Mouse (Mus musculus) ES-Bruce4 (cell line): ENCODE results near the gene Pla2g5.

Source experiments
- CTCF ChIP-seq: IDR thresholded peaks from one replicate; pipeline ENCODE4 v1.8.1; 2011; ENCODE audit warnings: low read depth, low read length
- EP300 ChIP-seq: IDR thresholded peaks from 2 replicates; pipeline ENCODE4 v1.6.1; 2011; ENCODE audit warnings: low read depth, low read length; ENCODE audit not compliant: insufficient read depth
- POLR2A ChIP-seq: IDR thresholded peaks from one replicate; pipeline ENCODE4 v1.8.1; 2011; ENCODE audit warnings: low read length; ENCODE audit not compliant: insufficient read depth

GRCm38 (mm10) chr4:138866413-138866812, 3.1 kb upstream of the Pla2g5 start:
- TF ChIP-seq CTCF (peak; percentile 65), EP300 (no peak), POLR2A (no peak)
